Mouse (Mus musculus) E14TG2a.4 (cell line): ENCODE measurements at regions not wholly inside any gene's neighbourhood (a gene's known extent, or its start where the extent isn't known, plus 50 kb on each side); places are given as distances from the start of the nearest gene placed in this dataset.

ENCODE experiments used
- CTCF ChIP-seq: conservative IDR thresholded peaks from 2 replicates; pipeline ENCODE4 v1.5.1; 2014; ENCODE audit warnings: low read length
- NANOG ChIP-seq: IDR thresholded peaks from 2 replicates; pipeline ENCODE4 v1.6.1; 2014; ENCODE audit warnings: borderline replicate concordance, low read length, mixed read lengths
- POU5F1 ChIP-seq: IDR thresholded peaks from 2 replicates; pipeline ENCODE4 v1.6.1; 2014; ENCODE audit warnings: low read length, borderline replicate concordance

DNA sequence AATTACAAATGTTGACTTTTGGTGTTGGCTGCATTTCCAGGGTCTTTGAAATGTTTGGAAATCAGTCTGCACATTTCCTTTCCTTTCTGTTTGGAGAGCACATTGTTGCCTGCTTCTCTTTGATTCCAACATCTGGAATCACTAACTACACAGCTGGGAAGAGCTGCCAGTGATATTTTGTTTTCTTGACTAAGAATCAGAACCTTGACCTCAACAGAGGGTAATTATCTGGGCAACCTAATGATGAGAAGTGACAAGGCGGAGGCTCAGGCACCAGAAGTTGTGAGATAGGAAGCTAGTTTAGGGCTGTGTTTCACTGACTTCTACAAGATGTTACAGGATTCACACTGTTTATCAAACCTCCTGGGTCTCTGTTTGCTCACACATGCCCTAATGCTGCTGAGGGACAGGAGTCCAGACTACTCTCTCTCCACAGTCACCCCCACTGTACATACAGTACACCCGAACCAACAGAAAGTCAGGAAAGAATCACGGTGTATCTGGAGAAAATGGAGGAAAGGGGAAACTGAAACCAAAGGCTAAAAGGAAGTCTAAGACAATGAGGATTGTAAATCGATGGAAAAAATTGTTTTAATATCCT, 359.8 kb downstream of the Rnd3 start:
- no peak for TF ChIP-seq POU5F1
- TF ChIP-seq CTCF, result no peak
- no peak for TF ChIP-seq NANOG
